Mouse (Mus musculus): ENCODE measurements around the gene Rae1. TPM values are rescaled to one million over a fixed set of nuclear protein-coding genes. Genes with fewer than 3 reads are reported as not detected.

Gene Rae1
- polyA plus RNA-seq, 1 experiment from 2014 or later: 106 TPM

GRCm38 (mm10) chr2:172966480-172966879, 33.4 kb upstream of the Rae1 start:
- H3K9ac ChIP-seq (ENCODE audit: low read depth, low read length): no peak overlapping the region
- no peaks in the 10 kb centered on the region for H3K9me3 ChIP-seq (ENCODE audit: control insufficient read depth, low read length)
- no peak overlapping the region for H3K4me2 ChIP-seq (ENCODE audit: low read length)
- H3K4me1 ChIP-seq (ENCODE audit: control insufficient read depth, insufficient read depth, low read depth, low read length): no peaks in the 10 kb centered on the region
- H3K36me3 ChIP-seq (ENCODE audit: control insufficient read depth, insufficient read depth, low read length): no peaks in the 10 kb centered on the region
- no peak overlapping the region for H3K4me3 ChIP-seq (ENCODE audit: low read length)
- no peak overlapping the region for H3K27ac ChIP-seq (ENCODE audit: low read depth, low read length)
- ATAC-seq: no peak
- H3K27me3 ChIP-seq (replicated peaks; ENCODE audit: control insufficient read depth, insufficient read depth, low read length): no peaks in the 10 kb centered on the region
- WGBS: 92% methylated on average over 5 of the region's 5 CpGs

- Histone ChIP-seq H3K27me3 (replicated peaks; ENCODE audit: control insufficient read depth, insufficient read depth, low read length) (no peaks in the 10 kb centered on the region), H3K27ac (ENCODE audit: low read depth, low read length) (no peak overlapping the region), H3K4me3 (ENCODE audit: low read length) (no peak overlapping the region), H3K36me3 (ENCODE audit: control insufficient read depth, insufficient read depth, low read length) (no peaks in the 10 kb centered on the region), H3K9ac (ENCODE audit: low read depth, low read length) (no peak overlapping the region), H3K9me3 (ENCODE audit: control insufficient read depth, low read length) (no peaks in the 10 kb centered on the region), H3K4me2 (ENCODE audit: low read length) (no peak overlapping the region), H3K4me1 (ENCODE audit: control insufficient read depth, insufficient read depth, low read depth, low read length) (peaks cover 5% of the 10 kb centered on the region)
- WGBS: 85% methylated on average over 2 of the region's 2 CpGs
- no peak for ATAC-seq
Observed at GRCm38 (mm10) chr2:172971865-172972264, 28.1 kb upstream of the Rae1 start.

- H3K4me3 ChIP-seq (ENCODE audit: low read length): no peak overlapping the region
- H3K36me3 ChIP-seq (ENCODE audit: control insufficient read depth, insufficient read depth, low read length): no peaks in the 10 kb centered on the region
- peaks cover 13% of the 10 kb centered on the region for H3K4me1 ChIP-seq (ENCODE audit: control insufficient read depth, insufficient read depth, low read depth, low read length)
- WGBS: 22% methylated on average over 7 of the region's 7 CpGs
- ATAC-seq: no peak
- H3K9me3 ChIP-seq (ENCODE audit: control insufficient read depth, low read length): no peaks in the 10 kb centered on the region
- H3K4me2 ChIP-seq (ENCODE audit: low read length): no peak overlapping the region
- H3K27ac ChIP-seq (ENCODE audit: low read depth, low read length): no peak overlapping the region
- no peak overlapping the region for H3K9ac ChIP-seq (ENCODE audit: low read depth, low read length)
- no peaks in the 10 kb centered on the region for H3K27me3 ChIP-seq (replicated peaks; ENCODE audit: control insufficient read depth, insufficient read depth, low read length)
Observed at GRCm38 (mm10) chr2:172973806-172974565, 25.9 kb upstream of the Rae1 start.

DNA sequence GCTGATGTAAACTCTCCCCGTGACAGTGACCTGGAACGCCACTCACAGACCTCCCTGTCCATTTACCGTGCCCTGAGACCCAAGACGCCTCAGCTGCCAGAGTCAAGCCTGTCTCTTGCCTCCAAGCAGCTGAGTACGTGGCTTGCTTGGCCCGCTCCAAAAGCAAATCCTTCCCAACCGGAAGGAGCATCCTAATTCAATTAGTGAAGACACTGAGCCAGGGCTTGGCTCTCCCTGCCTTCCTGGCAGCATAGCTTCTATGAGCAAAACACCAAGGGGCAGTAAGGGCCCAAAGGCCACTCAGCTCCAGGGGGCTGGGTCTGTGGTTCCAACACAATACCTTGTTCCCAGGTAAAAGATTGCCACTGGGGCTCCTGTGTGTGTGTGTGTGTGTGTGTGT, 25.2 kb upstream of the Rae1 start:
- no peak overlapping the region for H3K4me2 ChIP-seq (ENCODE audit: low read length)
- ATAC-seq: no peak
- H3K27ac ChIP-seq (ENCODE audit: low read depth, low read length): no peak overlapping the region
- 30% methylated on average over 7 of the region's 7 CpGs for WGBS
- no peak overlapping the region for H3K4me3 ChIP-seq (ENCODE audit: low read length)
- H3K9me3 ChIP-seq (ENCODE audit: control insufficient read depth, low read length): peaks cover under 1% of the 10 kb centered on the region; the same call in 1 of the 2 replicates
- H3K27me3 ChIP-seq (replicated peaks; ENCODE audit: control insufficient read depth, insufficient read depth, low read length): no peaks in the 10 kb centered on the region
- no peaks in the 10 kb centered on the region for H3K36me3 ChIP-seq (ENCODE audit: control insufficient read depth, insufficient read depth, low read length)
- peaks cover 13% of the 10 kb centered on the region for H3K4me1 ChIP-seq (ENCODE audit: control insufficient read depth, insufficient read depth, low read depth, low read length)
- no peak overlapping the region for H3K9ac ChIP-seq (ENCODE audit: low read depth, low read length)

- Histone ChIP-seq H3K9me3 (ENCODE audit: control insufficient read depth, low read length) (peaks cover 3% of the 10 kb centered on the region; the same call in 1 of the 2 replicates), H3K4me2 (ENCODE audit: low read length) (no peak overlapping the region), H3K27me3 (replicated peaks; ENCODE audit: control insufficient read depth, insufficient read depth, low read length) (no peaks in the 10 kb centered on the region), H3K36me3 (ENCODE audit: control insufficient read depth, insufficient read depth, low read length) (no peaks in the 10 kb centered on the region), H3K4me3 (ENCODE audit: low read length) (no peak overlapping the region), H3K27ac (ENCODE audit: low read depth, low read length) (no peak overlapping the region), H3K9ac (ENCODE audit: low read depth, low read length) (no peak overlapping the region), H3K4me1 (ENCODE audit: control insufficient read depth, insufficient read depth, low read depth, low read length) (peaks cover 13% of the 10 kb centered on the region)
- no peak for ATAC-seq
- WGBS: 85% methylated on average over 6 of the region's 6 CpGs
Observed at GRCm38 (mm10) chr2:172975159-172975558, 24.8 kb upstream of the Rae1 start.

- no peak overlapping the region; the same call in none of the 2 replicates for H3K4me2 ChIP-seq (ENCODE audit: low read length)
- H3K27me3 ChIP-seq (replicated peaks; ENCODE audit: control insufficient read depth, insufficient read depth, low read length): no peaks in the 10 kb centered on the region
- WGBS: 24% methylated on average over 7 of the region's 7 CpGs
- no peak overlapping the region; the same call in 1 of the 2 replicates for H3K27ac ChIP-seq (ENCODE audit: low read depth, low read length)
- H3K4me3 ChIP-seq (ENCODE audit: low read length): no peak overlapping the region
- H3K4me1 ChIP-seq (ENCODE audit: control insufficient read depth, insufficient read depth, low read depth, low read length): peaks cover 13% of the 10 kb centered on the region
- H3K9ac ChIP-seq (ENCODE audit: low read depth, low read length): no peak overlapping the region
- no peaks in the 10 kb centered on the region for H3K36me3 ChIP-seq (ENCODE audit: control insufficient read depth, insufficient read depth, low read length)
- no peak for ATAC-seq
- H3K9me3 ChIP-seq (ENCODE audit: control insufficient read depth, low read length): peaks cover 3% of the 10 kb centered on the region; the same call in 1 of the 2 replicates
Observed at GRCm38 (mm10) chr2:172976661-172977238, 23.2 kb upstream of the Rae1 start.

- H3K27ac ChIP-seq (ENCODE audit: low read depth, low read length): peak within 1 kb of the TSS; percentile 13
- peak within 1 kb of the TSS; percentile 14; the same call in 1 of the 2 replicates for H3K9ac ChIP-seq (ENCODE audit: low read depth, low read length)
- no peaks in the 10 kb centered on the region for H3K27me3 ChIP-seq (replicated peaks; ENCODE audit: control insufficient read depth, insufficient read depth, low read length)
- ATAC-seq: peak; percentile 37; the same call in 1 of the 2 replicates
- H3K4me3 ChIP-seq (ENCODE audit: low read length): peak within 1 kb of the TSS; percentile 7; the same call in 1 of the 2 replicates
- H3K4me1 ChIP-seq (ENCODE audit: control insufficient read depth, insufficient read depth, low read depth, low read length): peaks cover 13% of the 10 kb centered on the region
- H3K9me3 ChIP-seq (ENCODE audit: control insufficient read depth, low read length): peaks cover 3% of the 10 kb centered on the region; the same call in 1 of the 2 replicates
- H3K36me3 ChIP-seq (ENCODE audit: control insufficient read depth, insufficient read depth, low read length): no peaks in the 10 kb centered on the region
- WGBS: 9% methylated on average over 14 of the region's 14 CpGs
- H3K4me2 ChIP-seq (ENCODE audit: low read length): peak within 1 kb of the TSS; percentile 39
Observed at GRCm38 (mm10) chr2:172977409-172978130, 22.3 kb upstream of the Rae1 start, which contains the start of gene Spo11. Gene Spo11 (plus strand): TSS chr2:172977700.

- H3K9me3 ChIP-seq (ENCODE audit: control insufficient read depth, low read length): peaks cover 3% of the 10 kb centered on the region; the same call in 1 of the 2 replicates
- no peak overlapping the region for H3K4me3 ChIP-seq (ENCODE audit: low read length)
- peaks cover 13% of the 10 kb centered on the region for H3K4me1 ChIP-seq (ENCODE audit: control insufficient read depth, insufficient read depth, low read depth, low read length)
- no peak overlapping the region for H3K27ac ChIP-seq (ENCODE audit: low read depth, low read length)
- no peak overlapping the region for H3K9ac ChIP-seq (ENCODE audit: low read depth, low read length)
- H3K4me2 ChIP-seq (ENCODE audit: low read length): no peak overlapping the region
- WGBS: 40% methylated on average over 4 of the region's 4 CpGs
- H3K36me3 ChIP-seq (ENCODE audit: control insufficient read depth, insufficient read depth, low read length): no peaks in the 10 kb centered on the region
- ATAC-seq: no peak
- no peaks in the 10 kb centered on the region for H3K27me3 ChIP-seq (replicated peaks; ENCODE audit: control insufficient read depth, insufficient read depth, low read length)
Observed at GRCm38 (mm10) chr2:172978131-172978633, 21.7 kb upstream of the Rae1 start.
